Mouse (Mus musculus): Measurements from ENCODE around the gene Unc5a. TPM values are rescaled to one million over a fixed set of nuclear protein-coding genes. Genes with fewer than 3 reads are reported as not detected.

Gene Unc5a
- polyA plus RNA-seq, 1 experiment from 2014 or later, result 2.1 TPM

DNA sequence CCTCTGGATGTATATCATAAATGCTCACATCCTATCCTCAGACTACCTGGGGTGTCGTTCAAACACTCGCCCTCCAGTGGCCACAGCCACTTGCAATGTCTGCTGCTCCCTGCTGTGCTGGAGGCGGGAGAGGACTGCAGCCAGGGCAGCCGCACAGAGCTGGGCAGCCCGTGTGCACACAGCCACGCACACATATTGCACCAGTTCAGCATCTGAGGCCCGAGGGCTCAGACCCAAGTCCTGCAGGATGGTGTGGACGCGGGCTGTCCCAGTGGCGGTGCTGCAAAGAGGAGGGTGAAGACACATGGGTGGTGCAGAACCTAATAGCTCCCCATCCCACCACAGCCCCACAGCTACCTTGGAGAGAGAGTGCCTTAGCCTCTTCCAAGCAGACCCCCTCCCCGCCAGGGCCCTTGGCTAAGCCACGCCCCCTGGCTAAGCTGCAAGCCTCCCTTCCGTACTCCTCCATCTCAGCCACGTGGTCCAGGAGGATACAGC, 62.8 kb downstream of the Unc5a start:
- peak; percentile 52 for DNase-seq (ENCODE audit: low spot score)
- no peaks in the 10 kb centered on the region for H3K36me3 ChIP-seq (replicated peaks)
- H3K4me3 ChIP-seq, result peak overlapping the region; percentile 36
- H3K27ac ChIP-seq (replicated peaks), result no peak overlapping the region
- H3K9me3 ChIP-seq, result no peaks in the 10 kb centered on the region
- peaks cover 67% of the 10 kb centered on the region for H3K27me3 ChIP-seq (replicated peaks; ENCODE audit: low read depth, poor library complexity, severe bottlenecking)
- peaks cover 36% of the 10 kb centered on the region for H3K4me1 ChIP-seq
- 4% methylated on average over 14 of the region's 14 CpGs for WGBS

DNA sequence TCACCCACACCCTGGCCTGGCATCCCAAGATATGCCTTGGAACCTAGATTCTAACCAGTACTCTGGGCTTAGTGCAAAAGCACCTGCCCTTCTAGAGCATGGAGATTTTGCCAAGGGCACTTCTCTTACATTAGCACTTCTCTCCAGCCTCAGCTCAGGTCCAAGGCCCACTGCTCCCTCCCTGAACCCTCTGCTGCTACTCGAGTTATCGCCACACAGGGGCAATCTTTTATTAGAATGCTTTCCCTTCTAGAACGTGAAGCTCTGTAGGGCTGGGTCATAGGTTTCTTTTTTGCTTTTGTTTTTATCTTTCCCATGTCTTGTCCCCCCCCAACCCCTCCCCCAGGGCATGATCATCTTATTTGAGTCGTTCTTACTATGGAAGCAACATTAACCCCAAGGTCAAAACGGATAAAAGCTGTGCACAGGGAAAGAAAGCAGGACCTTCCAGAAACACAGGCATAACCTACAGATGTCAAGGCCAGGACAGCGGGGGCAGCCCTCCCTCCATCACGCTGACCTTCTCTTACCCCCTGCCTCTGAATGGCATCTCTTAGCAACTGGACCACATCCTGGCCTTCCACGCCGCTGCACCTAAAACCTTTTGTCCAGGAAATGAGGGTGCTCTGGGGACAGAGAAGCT, 64.6 kb downstream of the Unc5a start:
- H3K36me3 ChIP-seq (replicated peaks), result no peaks in the 10 kb centered on the region
- no peak overlapping the region for H3K4me3 ChIP-seq
- peaks cover 31% of the 10 kb centered on the region for H3K4me1 ChIP-seq
- no peak for DNase-seq (ENCODE audit: low spot score)
- H3K27ac ChIP-seq (replicated peaks), result no peak overlapping the region
- H3K9me3 ChIP-seq, result no peaks in the 10 kb centered on the region
- H3K27me3 ChIP-seq (replicated peaks; ENCODE audit: low read depth, poor library complexity, severe bottlenecking), result peaks cover 56% of the 10 kb centered on the region
- 22% methylated on average over 9 of the region's 9 CpGs for WGBS

- no peaks in the 10 kb centered on the region for H3K36me3 ChIP-seq (replicated peaks)
- DNase-seq (ENCODE audit: low spot score), result no peak
- peaks cover 31% of the 10 kb centered on the region for H3K4me1 ChIP-seq
- H3K27ac ChIP-seq (replicated peaks), result no peak overlapping the region
- H3K27me3 ChIP-seq (replicated peaks; ENCODE audit: low read depth, poor library complexity, severe bottlenecking), result peaks cover 50% of the 10 kb centered on the region
- H3K4me3 ChIP-seq, result no peak overlapping the region
- no peaks in the 10 kb centered on the region for H3K9me3 ChIP-seq
- WGBS, result 64% methylated on average over 9 of the region's 9 CpGs
These were observed 65.2 kb downstream of the Unc5a start for GRCm38 (mm10) chr13:55014451-55014850.

DNA sequence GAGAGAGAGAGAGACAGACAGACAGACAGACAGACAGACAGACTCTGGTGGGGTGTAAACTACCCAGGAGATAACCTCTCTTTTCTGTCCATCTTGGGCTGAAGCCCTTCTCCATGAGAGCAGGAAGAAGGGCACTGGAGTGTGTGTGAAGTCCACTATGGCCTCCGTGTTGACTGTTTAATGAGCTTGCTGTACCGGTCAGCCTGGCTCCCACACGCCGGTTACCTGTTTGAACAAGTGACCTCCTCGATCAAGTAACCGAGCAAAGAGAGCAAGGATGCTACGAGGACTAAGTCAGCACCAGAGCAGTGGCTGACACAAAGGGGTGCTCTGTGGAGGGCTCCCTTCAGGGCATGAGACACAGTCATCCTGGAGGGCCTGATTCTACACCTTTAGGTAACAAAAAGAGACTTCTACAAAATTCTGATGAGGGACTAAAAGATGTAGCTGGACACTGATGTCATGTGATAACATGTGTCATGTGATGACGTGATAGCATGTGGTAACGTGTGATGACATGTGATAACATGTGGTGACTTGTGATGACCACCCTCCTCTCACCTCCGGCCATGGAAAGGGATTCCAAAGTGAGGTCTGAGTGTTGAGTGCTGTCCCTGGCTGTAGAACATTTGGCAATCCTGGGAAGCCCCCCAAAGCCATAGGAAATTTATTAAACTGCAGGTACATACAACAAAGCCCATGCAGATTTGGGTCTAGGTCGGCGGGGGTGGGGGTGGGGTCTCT, 68.1 kb downstream of the Unc5a start:
- Histone ChIP-seq H3K27ac (replicated peaks) (no peak overlapping the region), H3K36me3 (replicated peaks) (no peaks in the 10 kb centered on the region), H3K4me3 (no peak overlapping the region), H3K9me3 (no peaks in the 10 kb centered on the region), H3K27me3 (replicated peaks; ENCODE audit: low read depth, poor library complexity, severe bottlenecking) (peaks cover 23% of the 10 kb centered on the region), H3K4me1 (peaks cover 25% of the 10 kb centered on the region)
- 87% methylated on average over 12 of the region's 12 CpGs for WGBS
- DNase-seq (ENCODE audit: low spot score), result no peak

- Histone ChIP-seq H3K27ac (replicated peaks) (no peak overlapping the region), H3K4me3 (no peak overlapping the region), H3K9me3 (no peaks in the 10 kb centered on the region), H3K36me3 (replicated peaks) (no peaks in the 10 kb centered on the region), H3K4me1 (peaks cover 24% of the 10 kb centered on the region), H3K27me3 (replicated peaks; ENCODE audit: low read depth, poor library complexity, severe bottlenecking) (peaks cover 16% of the 10 kb centered on the region)
- no peak for DNase-seq (ENCODE audit: low spot score)
- WGBS, result 84% methylated on average over 8 of the region's 8 CpGs
These were observed 68.8 kb downstream of the Unc5a start for GRCm38 (mm10) chr13:55017898-55018599.

- DNase-seq (ENCODE audit: low spot score), result no peak
- Histone ChIP-seq H3K27ac (replicated peaks) (no peak overlapping the region), H3K9me3 (no peaks in the 10 kb centered on the region), H3K27me3 (replicated peaks; ENCODE audit: low read depth, poor library complexity, severe bottlenecking) (peaks cover 9% of the 10 kb centered on the region), H3K36me3 (replicated peaks) (no peaks in the 10 kb centered on the region), H3K4me1 (peaks cover 18% of the 10 kb centered on the region), H3K4me3 (no peak overlapping the region)
- WGBS, result 87% methylated on average over 9 of the region's 9 CpGs
These were observed 69.5 kb downstream of the Unc5a start for GRCm38 (mm10) chr13:55018700-55019099.

GRCm38 (mm10) chr13:55019181-55019580, 70.0 kb downstream of the Unc5a start:
- Histone ChIP-seq H3K27ac (replicated peaks) (no peak overlapping the region), H3K4me1 (peaks cover 13% of the 10 kb centered on the region), H3K27me3 (replicated peaks; ENCODE audit: low read depth, poor library complexity, severe bottlenecking) (peaks cover 9% of the 10 kb centered on the region), H3K36me3 (replicated peaks) (no peaks in the 10 kb centered on the region), H3K4me3 (no peak overlapping the region), H3K9me3 (no peaks in the 10 kb centered on the region)
- DNase-seq (ENCODE audit: low spot score), result no peak
- WGBS, result 62% methylated on average over 3 of the region's 3 CpGs

DNA sequence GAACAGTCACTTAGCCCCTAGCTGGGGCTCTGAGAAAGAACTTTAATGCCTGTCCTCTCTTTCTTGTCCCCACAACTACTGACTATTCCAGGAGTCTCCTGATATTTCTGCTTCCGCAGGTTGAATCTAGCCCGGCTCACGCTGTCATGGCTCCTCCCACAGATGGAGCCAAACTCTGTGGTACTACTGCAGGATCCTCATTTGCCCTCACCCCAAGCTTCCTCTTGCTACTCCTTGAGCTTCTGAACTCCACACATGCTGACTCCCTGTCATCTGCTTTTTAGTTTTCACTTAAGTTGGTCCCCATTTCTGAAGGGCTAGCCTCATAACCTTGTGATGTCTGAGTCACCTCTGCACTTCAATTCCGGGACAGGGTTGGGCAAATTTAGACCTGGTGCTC, 70.8 kb downstream of the Unc5a start:
- DNase-seq (ENCODE audit: low spot score), result no peak
- 89% methylated on average over 4 of the region's 4 CpGs for WGBS
- peaks cover 5% of the 10 kb centered on the region for H3K4me1 ChIP-seq

DNA sequence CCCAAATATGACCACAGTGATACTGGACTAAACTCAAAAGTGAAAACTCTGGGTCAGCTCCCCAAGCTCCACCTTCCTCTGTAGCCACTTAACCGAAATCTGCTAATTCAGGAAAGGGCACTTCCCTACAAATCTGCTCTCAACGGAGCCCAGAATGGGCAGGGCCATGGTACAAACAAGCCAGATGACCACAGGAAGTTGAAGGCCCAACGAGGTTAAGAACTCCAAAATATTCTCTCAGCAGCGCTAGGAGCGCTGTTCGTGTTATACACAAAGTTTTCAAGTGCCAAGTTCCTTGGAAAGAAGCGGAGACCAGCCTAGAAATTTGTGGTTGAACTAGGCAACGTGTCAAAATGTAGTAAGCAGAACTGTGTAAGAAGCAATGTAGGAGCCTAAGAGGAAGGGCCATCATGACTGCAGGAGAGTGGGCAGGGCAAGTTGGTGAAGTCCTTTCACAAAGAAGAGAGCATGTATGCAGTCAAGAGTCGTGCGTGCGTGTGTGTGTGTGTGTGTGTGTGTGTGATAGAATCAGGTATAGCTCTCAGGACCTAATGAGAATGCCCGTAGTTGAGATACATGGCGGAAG, 72.1 kb downstream of the Unc5a start, which contains the start of gene Hk3:
Hk3 (minus strand) TSS at position 192 of the 586 bp plus-strand sequence.
- no peak for DNase-seq (ENCODE audit: low spot score)
- no peak within 1 kb of the TSS for H3K4me3 ChIP-seq
- WGBS, result 88% methylated on average over 13 of the region's 13 CpGs
- H3K36me3 ChIP-seq (replicated peaks), result peaks cover 8% of the 10 kb centered on the region
- no peaks in the 10 kb centered on the region for H3K27me3 ChIP-seq (replicated peaks; ENCODE audit: low read depth, poor library complexity, severe bottlenecking)
- H3K4me1 ChIP-seq, result peaks cover 3% of the 10 kb centered on the region; the same call in 1 of the 2 replicates
- H3K9me3 ChIP-seq, result no peaks in the 10 kb centered on the region
- no peak within 1 kb of the TSS for H3K27ac ChIP-seq (replicated peaks)

More for the DNA sequence above, 70.8 kb downstream of the Unc5a start:
- no peaks in the 10 kb centered on the region for H3K36me3 ChIP-seq (replicated peaks)
- no peak overlapping the region for H3K4me3 ChIP-seq
- no peaks in the 10 kb centered on the region for H3K9me3 ChIP-seq
- H3K27ac ChIP-seq (replicated peaks), result no peak overlapping the region
- peaks cover 3% of the 10 kb centered on the region for H3K27me3 ChIP-seq (replicated peaks; ENCODE audit: low read depth, poor library complexity, severe bottlenecking)

DNA sequence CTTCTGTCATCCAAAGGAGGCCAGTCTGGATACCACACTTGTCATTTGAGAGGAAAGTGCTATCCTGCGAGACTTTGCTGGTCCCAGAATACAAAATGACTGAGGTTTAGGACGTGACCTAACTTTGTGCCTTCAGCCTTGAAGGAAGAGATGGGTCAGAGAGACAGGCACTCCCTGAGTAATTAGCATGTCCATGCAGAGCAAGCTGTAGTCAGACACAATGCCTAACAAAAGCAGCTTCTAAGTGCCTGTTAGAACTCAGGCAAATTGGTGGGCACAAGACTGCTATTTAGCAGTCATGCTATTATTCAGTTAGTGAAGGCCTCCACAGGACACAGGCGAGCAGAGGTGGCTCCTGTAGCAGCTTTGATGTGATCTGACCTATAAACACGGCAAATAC, 73.0 kb downstream of the Unc5a start:
- Histone ChIP-seq H3K36me3 (replicated peaks) (peaks cover 9% of the 10 kb centered on the region), H3K4me1 (peaks cover 3% of the 10 kb centered on the region; the same call in 1 of the 2 replicates), H3K27me3 (replicated peaks; ENCODE audit: low read depth, poor library complexity, severe bottlenecking) (no peaks in the 10 kb centered on the region), H3K9me3 (no peaks in the 10 kb centered on the region), H3K4me3 (no peak overlapping the region), H3K27ac (replicated peaks) (no peak overlapping the region)
- no peak for DNase-seq (ENCODE audit: low spot score)
- WGBS, result 60% methylated on average over 4 of the region's 4 CpGs

- Histone ChIP-seq H3K27ac (replicated peaks) (no peak overlapping the region), H3K9me3 (no peaks in the 10 kb centered on the region), H3K4me3 (no peak overlapping the region), H3K27me3 (replicated peaks; ENCODE audit: low read depth, poor library complexity, severe bottlenecking) (no peaks in the 10 kb centered on the region), H3K36me3 (replicated peaks) (peaks cover 13% of the 10 kb centered on the region), H3K4me1 (peaks cover 3% of the 10 kb centered on the region; the same call in 1 of the 2 replicates)
- no peak for DNase-seq (ENCODE audit: low spot score)
- 85% methylated on average over 9 of the region's 9 CpGs for WGBS
These were observed 73.5 kb downstream of the Unc5a start for GRCm38 (mm10) chr13:55022715-55023114.

DNA sequence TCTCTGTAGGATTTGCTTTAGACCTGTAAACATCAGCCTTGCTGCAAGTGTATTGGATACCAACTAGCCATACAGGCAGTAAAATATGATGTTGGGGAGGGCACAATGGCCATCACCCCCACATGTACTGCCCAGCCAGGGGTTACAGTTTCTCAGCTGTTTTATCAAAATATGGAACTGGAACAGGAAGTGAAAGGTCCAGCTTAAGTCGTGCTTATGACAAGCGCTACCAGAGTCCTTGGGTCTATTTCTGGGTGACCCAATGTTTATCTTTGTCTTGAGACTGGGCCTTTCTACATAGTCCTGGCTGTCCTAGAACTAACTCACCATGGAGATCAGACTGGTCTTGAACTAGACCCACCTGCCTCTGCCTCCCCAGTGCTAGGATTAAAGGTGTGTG, 75.0 kb downstream of the Unc5a start:
- Histone ChIP-seq H3K4me1 (peaks cover 3% of the 10 kb centered on the region; the same call in 1 of the 2 replicates), H3K9me3 (no peaks in the 10 kb centered on the region), H3K36me3 (replicated peaks) (peaks cover 21% of the 10 kb centered on the region), H3K4me3 (no peak overlapping the region), H3K27me3 (replicated peaks; ENCODE audit: low read depth, poor library complexity, severe bottlenecking) (no peaks in the 10 kb centered on the region), H3K27ac (replicated peaks) (no peak overlapping the region)
- 97% methylated on average over 2 of the region's 2 CpGs for WGBS
- no peak for DNase-seq (ENCODE audit: low spot score)
